Mouse (Mus musculus) brown adipose tissue, adult 24 weeks (tissue): Measurements from ENCODE around the gene Pygl. TPM values are rescaled to one million over a fixed set of nuclear protein-coding genes. Genes with fewer than 3 reads are reported as not detected.

Source experiments
- H3K27ac ChIP-seq: fragments of 200-500 bp; replicated peaks from 2 replicates; pipeline ENCODE4 v1.5.1; 2012; ENCODE audit warnings: low read depth, mild to moderate bottlenecking, low read length
- H3K4me1 ChIP-seq: fragments of 200-500 bp; 2 replicates; pipeline ENCODE4 v1.6.1; 2012; ENCODE audit warnings: low read length, mixed read lengths; ENCODE audit not compliant: control insufficient read depth, insufficient read depth, insufficient read length
- H3K4me3 ChIP-seq: fragments of 200-500 bp; 2 replicates; pipeline ENCODE4 v1.5.1; 2012; ENCODE audit warnings: low read depth, mild to moderate bottlenecking, low read length, moderate library complexity; ENCODE audit not compliant: insufficient read depth
- polyA plus RNA-seq: library from polyadenylated mRNA; stranded (reverse); fragments of >200 nt; gene quantifications from 2 replicates; pipeline ENCODE4 v1.2.4, GENCODE M21; 2012; ENCODE audit not compliant: missing spikeins, insufficient read depth, insufficient read length

Pygl gene
- 660 and 992 TPM in 2 replicates for polyA plus RNA-seq

- Histone ChIP-seq H3K4me3 (no peak within 1 kb of the TSS), H3K27ac (peak within 1 kb of the TSS; percentile 47), H3K4me1 (peaks cover 8% of the 10 kb centered on the region)
Measured at GRCm38 (mm10) chr12:70231294-70231693, at the start of gene Pygl. Pygl (minus strand) TSS chr12:70231488.

- Histone ChIP-seq H3K4me1 (peaks cover 2% of the 10 kb centered on the region; the same call in 1 of the 2 replicates), H3K27ac (no peak overlapping the region), H3K4me3 (no peak overlapping the region)
Measured at GRCm38 (mm10) chr12:70280930-70281329, 49.6 kb upstream of the Pygl start.

- H3K4me3 ChIP-seq: no peak overlapping the region
- H3K4me1 ChIP-seq: peaks cover 2% of the 10 kb centered on the region; the same call in 1 of the 2 replicates
- no peak overlapping the region for H3K27ac ChIP-seq
Measured at GRCm38 (mm10) chr12:70280381-70280780, 49.1 kb upstream of the Pygl start.

GRCm38 (mm10) chr12:70277071-70277939 lies 46.0 kb upstream of the Pygl start:
- Histone ChIP-seq H3K4me3 (no peak overlapping the region), H3K27ac (no peak overlapping the region), H3K4me1 (no peaks in the 10 kb centered on the region)

- Histone ChIP-seq H3K4me1 (no peaks in the 10 kb centered on the region), H3K27ac (no peak overlapping the region), H3K4me3 (no peak overlapping the region)
Measured at GRCm38 (mm10) chr12:70269724-70270123, 38.4 kb upstream of the Pygl start.

GRCm38 (mm10) chr12:70267314-70267713 lies 36.0 kb upstream of the Pygl start:
- H3K27ac ChIP-seq: no peak overlapping the region
- H3K4me1 ChIP-seq: no peaks in the 10 kb centered on the region
- no peak overlapping the region for H3K4me3 ChIP-seq

- Histone ChIP-seq H3K27ac (no peak overlapping the region), H3K4me3 (no peak overlapping the region), H3K4me1 (no peaks in the 10 kb centered on the region)
Measured at GRCm38 (mm10) chr12:70266494-70266931, 35.2 kb upstream of the Pygl start.

GRCm38 (mm10) chr12:70263721-70264120 lies 32.4 kb upstream of the Pygl start:
- Histone ChIP-seq H3K4me1 (no peaks in the 10 kb centered on the region), H3K4me3 (no peak overlapping the region), H3K27ac (no peak overlapping the region)

GRCm38 (mm10) chr12:70262271-70262953 lies 31.1 kb upstream of the Pygl start:
- Histone ChIP-seq H3K27ac (no peak overlapping the region), H3K4me1 (no peaks in the 10 kb centered on the region), H3K4me3 (no peak overlapping the region)

- Histone ChIP-seq H3K27ac (no peak overlapping the region), H3K4me3 (no peak overlapping the region), H3K4me1 (no peaks in the 10 kb centered on the region)
Measured at GRCm38 (mm10) chr12:70251210-70251884, 20.1 kb upstream of the Pygl start.

- Histone ChIP-seq H3K27ac (no peak overlapping the region), H3K4me3 (no peak overlapping the region), H3K4me1 (no peaks in the 10 kb centered on the region)
Measured at GRCm38 (mm10) chr12:70249616-70250157, 18.4 kb upstream of the Pygl start.

- Histone ChIP-seq H3K4me1 (no peaks in the 10 kb centered on the region), H3K27ac (no peak overlapping the region), H3K4me3 (no peak overlapping the region)
Measured at GRCm38 (mm10) chr12:70247683-70248474, 16.6 kb upstream of the Pygl start.

- Histone ChIP-seq H3K4me1 (no peaks in the 10 kb centered on the region), H3K4me3 (no peak overlapping the region), H3K27ac (no peak overlapping the region)
Measured at GRCm38 (mm10) chr12:70242550-70242949, 11.3 kb upstream of the Pygl start.

GRCm38 (mm10) chr12:70239741-70240140 lies 8.5 kb upstream of the Pygl start:
- H3K27ac ChIP-seq: no peak overlapping the region
- H3K4me1 ChIP-seq: no peaks in the 10 kb centered on the region
- no peak overlapping the region for H3K4me3 ChIP-seq
